Mouse (Mus musculus) intestine, embryonic 14.5 days (tissue): ENCODE measurements around the gene Ctsw. TPM values are rescaled to one million over a fixed set of nuclear protein-coding genes. Genes with fewer than 3 reads are reported as not detected.

Source experiments
- ATAC-seq: fragments of 200-750 bp; cut with Nextera tagmentation; replicated peaks from 2 replicates; pipeline ENCODE4 v1.8.0; 2017; ENCODE audit warnings: low read depth, moderate number of reproducible peaks, moderate TSS enrichment, moderate library complexity; ENCODE audit not compliant: low FRiP score, low TSS enrichment
- DNase-seq: peaks from one replicate; pipeline ENCODE4 v3.0.0-alpha.2; 2018; ENCODE audit warnings: low spot score
- H3K27ac ChIP-seq: fragments of 300-500 bp; sonication (generic); 2 replicates; pipeline ENCODE4 v1.5.1; 2014; ENCODE audit warnings: low read depth, mild to moderate bottlenecking, control low read depth
- H3K27me3 ChIP-seq: fragments of 300-500 bp; sonication (generic); replicated peaks from 2 replicates; pipeline ENCODE4 v1.6.1; 2014; ENCODE audit warnings: low read length, control low read depth; ENCODE audit not compliant: control insufficient read depth, insufficient read depth
- H3K36me3 ChIP-seq: fragments of 300-500 bp; sonication (generic); 2 replicates; pipeline ENCODE4 v1.6.1; 2014; ENCODE audit warnings: low read length, control low read depth; ENCODE audit not compliant: control insufficient read depth, insufficient read depth
- H3K4me1 ChIP-seq: fragments of 300-500 bp; sonication (generic); replicated peaks from 2 replicates; pipeline ENCODE4 v1.6.1; 2014; ENCODE audit warnings: low read length, control low read depth, mixed read lengths; ENCODE audit not compliant: control insufficient read depth, insufficient read depth
- H3K4me2 ChIP-seq: fragments of 300-500 bp; sonication (generic); 2 replicates; pipeline ENCODE4 v1.6.1; 2014; ENCODE audit warnings: low read length
- H3K4me3 ChIP-seq: fragments of 300-500 bp; sonication (generic); 2 replicates; pipeline ENCODE4 v1.5.1; 2014; ENCODE audit warnings: low read depth, low read length, control low read depth, mixed read lengths
- H3K9ac ChIP-seq: fragments of 300-500 bp; sonication (generic); 2 replicates; pipeline ENCODE4 v1.6.1; 2014; ENCODE audit warnings: mild to moderate bottlenecking, low read length
- H3K9me3 ChIP-seq: fragments of 300-500 bp; sonication (generic); 2 replicates; pipeline ENCODE4 v1.6.1; 2016; ENCODE audit warnings: low read length, control low read depth; ENCODE audit not compliant: control insufficient read depth
- WGBS: fragments of 180-500 bp; shearing (Covaris S2); extraction: QIAGEN DNeasy Blood & Tissue Kit; methylation state at CpG from one replicate; pipeline ENCODE4 v1.1.7; 2014; 5-methylcytosine and 5-hydroxymethylcytosine counted together
- polyA plus RNA-seq: library from polyadenylated mRNA; unstranded; fragments of >200 nt; fragmentation: Nextera tagmentation; extraction: Ambion mirVana; gene quantifications from 2 replicates; pipeline ENCODE4 v1.2.1, GENCODE M21; 2014

Ctsw gene
- polyA plus RNA-seq, 1 experiment from 2014 or later: 1.6 TPM

- no peak for ATAC-seq
- no peaks in the 10 kb centered on the region for H3K27me3 ChIP-seq
- no peak for DNase-seq
- peaks cover 32% of the 10 kb centered on the region for H3K36me3 ChIP-seq
- H3K4me1 ChIP-seq: peaks cover 7% of the 10 kb centered on the region
- H3K9me3 ChIP-seq: no peaks in the 10 kb centered on the region
- no peak overlapping the region for H3K4me3 ChIP-seq
- WGBS: 86% methylated on average over 9 of the region's 9 CpGs
- H3K4me2 ChIP-seq: no peak overlapping the region
- H3K27ac ChIP-seq: no peak overlapping the region
- no peak overlapping the region for H3K9ac ChIP-seq
Measured at GRCm38 (mm10) chr19:5419630-5420029, 48.7 kb downstream of the Ctsw start.

- peaks cover 32% of the 10 kb centered on the region for H3K36me3 ChIP-seq
- DNase-seq (no peak), ATAC-seq (no peak)
- H3K9ac ChIP-seq: no peak overlapping the region
- H3K27me3 ChIP-seq: no peaks in the 10 kb centered on the region
- H3K9me3 ChIP-seq: no peaks in the 10 kb centered on the region
- 88% methylated on average over 8 of the region's 8 CpGs for WGBS
- peaks cover 7% of the 10 kb centered on the region for H3K4me1 ChIP-seq
- no peak overlapping the region for H3K27ac ChIP-seq
- H3K4me3 ChIP-seq: no peak overlapping the region
- no peak overlapping the region for H3K4me2 ChIP-seq
Measured at GRCm38 (mm10) chr19:5418750-5419466, 49.4 kb downstream of the Ctsw start.

Other genes with a start within 250 kb of the Ctsw start
- 22.9 and 23.4 TPM in 2 replicates for gene Pacs1, start 195.4 kb downstream of the Ctsw start, polyA plus RNA-seq
- 321 and 334 TPM in 2 replicates for gene Sf3b2, start 173.1 kb downstream of the Ctsw start, polyA plus RNA-seq
- gene Gal3st3, start 170.2 kb downstream of the Ctsw start, polyA plus RNA-seq: 2.9 and 3.3 TPM in 2 replicates
- gene Catsper1, start 132.8 kb downstream of the Ctsw start, polyA plus RNA-seq: not detected in 2 replicates
- gene Cst6, start 118.9 kb downstream of the Ctsw start, polyA plus RNA-seq: 1.8 and 2.5 TPM in 2 replicates
- gene Eif1ad, start 101.8 kb downstream of the Ctsw start, polyA plus RNA-seq: 55.4 and 59.7 TPM in 2 replicates
- gene Banf1, start 101.3 kb downstream of the Ctsw start, polyA plus RNA-seq: 499 and 514 TPM in 2 replicates
- gene Sart1, start 79.8 kb downstream of the Ctsw start, polyA plus RNA-seq: 57.1 and 69.1 TPM in 2 replicates
- gene Tsga10ip, start 66.0 kb downstream of the Ctsw start, polyA plus RNA-seq: 2.8 TPM in 1 of 2 replicates, not detected in the other
- 170 and 173 TPM in 2 replicates for gene Drap1, start 43.5 kb downstream of the Ctsw start, polyA plus RNA-seq
- gene AI837181, start 43.4 kb downstream of the Ctsw start, polyA plus RNA-seq: 34.2 and 41.2 TPM in 2 replicates
- gene Fosl1, start 21.0 kb downstream of the Ctsw start, polyA plus RNA-seq: not detected in 2 replicates
- 7.1 TPM in 2 replicates for gene Ccdc85b, start 10.6 kb downstream of the Ctsw start, polyA plus RNA-seq
- gene Fibp, start 7.9 kb downstream of the Ctsw start, polyA plus RNA-seq: 111 and 112 TPM in 2 replicates
- gene Efemp2, start 5.4 kb upstream of the Ctsw start, polyA plus RNA-seq: 136 and 151 TPM in 2 replicates
- gene Mus81, start 19.9 kb upstream of the Ctsw start, polyA plus RNA-seq: 37.0 and 38.3 TPM in 2 replicates
- 2,844 and 3,105 TPM in 2 replicates for gene Cfl1, start 21.9 kb upstream of the Ctsw start, polyA plus RNA-seq
- not detected in 2 replicates for gene 1700020D05Rik, start 35.3 kb upstream of the Ctsw start, polyA plus RNA-seq
- gene Snx32, start 42.0 kb upstream of the Ctsw start, polyA plus RNA-seq: 9.4 and 10.8 TPM in 2 replicates
- gene Ovol1, start 92.1 kb upstream of the Ctsw start, polyA plus RNA-seq: 17.5 and 18.6 TPM in 2 replicates
- 6.1 and 6.5 TPM in 2 replicates for gene Ap5b1, start 99.5 kb upstream of the Ctsw start, polyA plus RNA-seq
- 124 and 131 TPM in 2 replicates for gene Rnaseh2c, start 133.4 kb upstream of the Ctsw start, polyA plus RNA-seq
- gene Kat5, start 141.7 kb upstream of the Ctsw start, polyA plus RNA-seq: 31.8 and 33.3 TPM in 2 replicates
- gene Rela, start 169.0 kb upstream of the Ctsw start, polyA plus RNA-seq: 46.7 and 51.2 TPM in 2 replicates
- 18.0 and 21.7 TPM in 2 replicates for gene Sipa1, start 195.2 kb upstream of the Ctsw start, polyA plus RNA-seq
- gene Map3k11, start 220.2 kb upstream of the Ctsw start, polyA plus RNA-seq: 23.2 and 28.8 TPM in 2 replicates
- gene Pcnx3, start 220.4 kb upstream of the Ctsw start, polyA plus RNA-seq: 27.6 and 30.8 TPM in 2 replicates
- gene Kcnk7, start 235.9 kb upstream of the Ctsw start, polyA plus RNA-seq: 0.30 and 0.45 TPM in 2 replicates